Mouse (Mus musculus): Measurements from ENCODE around the gene Abhd5. TPM values are rescaled to one million over a fixed set of nuclear protein-coding genes. Genes with fewer than 3 reads are reported as not detected.

Gene Abhd5
- polyA plus RNA-seq, 1 experiment from 2014 or later, result 29.9 TPM

GRCm38 (mm10) chr9:122314942-122315341, 36.5 kb upstream of the Abhd5 start:
- 47% methylated on average over 4 of the region's 4 CpGs for whole genome bisulfite sequencing
- Histone ChIP-seq H3K27ac (ENCODE audit: low read length) (no peak overlapping the region), H3K4me1 (replicated peaks; ENCODE audit: control insufficient read depth, insufficient read depth, low read length) (0 out of 2 replicates have a peak, but pooled peaks cover 4% of the 10 kb centered on the region)

DNA sequence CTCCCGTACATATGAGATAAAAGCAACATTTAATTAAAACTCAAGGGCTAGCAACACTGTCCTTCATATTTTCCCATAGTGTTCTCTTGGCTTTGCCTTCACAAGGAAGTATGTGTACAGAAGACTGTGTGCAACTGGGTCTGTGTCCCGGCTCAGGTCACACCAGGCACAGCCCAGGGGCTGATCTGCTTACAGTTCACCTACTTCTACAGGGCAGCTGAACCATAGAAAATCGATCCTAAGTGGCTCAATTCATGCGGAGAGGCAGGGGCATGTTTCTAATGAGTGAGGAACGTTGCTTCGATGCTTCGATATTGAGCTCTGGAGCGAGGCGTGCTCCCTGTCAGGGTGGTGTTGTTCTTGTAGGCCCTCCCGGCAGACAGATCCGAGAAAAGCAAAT, 35.9 kb upstream of the Abhd5 start:
- H3K4me1 ChIP-seq (replicated peaks; ENCODE audit: control insufficient read depth, insufficient read depth, low read length), result no peaks in the 10 kb centered on the region
- no peak overlapping the region for H3K4me2 ChIP-seq (ENCODE audit: low read depth, low read length)
- 70% methylated on average over 11 of the region's 11 CpGs for WGBS
- no peaks in the 10 kb centered on the region for H3K36me3 ChIP-seq (ENCODE audit: control insufficient read depth, insufficient read depth, low read length)
- H3K4me3 ChIP-seq (ENCODE audit: low read length), result no peak overlapping the region
- H3K27ac ChIP-seq (ENCODE audit: low read length), result no peak overlapping the region
- no peaks in the 10 kb centered on the region for H3K9me3 ChIP-seq (ENCODE audit: control insufficient read depth, low read length)
- H3K27me3 ChIP-seq (ENCODE audit: control insufficient read depth, insufficient read depth, low read depth, low read length), result no peaks in the 10 kb centered on the region
- ATAC-seq (ENCODE audit: low read depth), result no peak
- H3K9ac ChIP-seq (ENCODE audit: low read length), result no peak overlapping the region

More at GRCm38 (mm10) chr9:122314942-122315341, 36.5 kb upstream of the Abhd5 start:
- Histone ChIP-seq H3K27me3 (ENCODE audit: control insufficient read depth, insufficient read depth, low read depth, low read length) (no peaks in the 10 kb centered on the region), H3K9me3 (ENCODE audit: control insufficient read depth, low read length) (no peaks in the 10 kb centered on the region), H3K36me3 (ENCODE audit: control insufficient read depth, insufficient read depth, low read length) (no peaks in the 10 kb centered on the region), H3K4me3 (ENCODE audit: low read length) (no peak overlapping the region), H3K9ac (ENCODE audit: low read length) (no peak overlapping the region), H3K4me2 (ENCODE audit: low read depth, low read length) (no peak overlapping the region)
- ATAC-seq (ENCODE audit: low read depth), result no peak

GRCm38 (mm10) chr9:122316562-122316961, 34.8 kb upstream of the Abhd5 start:
- Histone ChIP-seq H3K4me1 (replicated peaks; ENCODE audit: control insufficient read depth, insufficient read depth, low read length) (no peaks in the 10 kb centered on the region), H3K4me2 (ENCODE audit: low read depth, low read length) (no peak overlapping the region), H3K4me3 (ENCODE audit: low read length) (no peak overlapping the region), H3K9ac (ENCODE audit: low read length) (no peak overlapping the region), H3K27ac (ENCODE audit: low read length) (no peak overlapping the region), H3K27me3 (ENCODE audit: control insufficient read depth, insufficient read depth, low read depth, low read length) (no peaks in the 10 kb centered on the region), H3K36me3 (ENCODE audit: control insufficient read depth, insufficient read depth, low read length) (no peaks in the 10 kb centered on the region), H3K9me3 (ENCODE audit: control insufficient read depth, low read length) (no peaks in the 10 kb centered on the region)
- 61% methylated on average over 7 of the region's 7 CpGs for WGBS
- no peak for ATAC-seq (ENCODE audit: low read depth)

- Histone ChIP-seq H3K36me3 (ENCODE audit: control insufficient read depth, insufficient read depth, low read length) (no peaks in the 10 kb centered on the region), H3K27ac (ENCODE audit: low read length) (no peak overlapping the region), H3K27me3 (ENCODE audit: control insufficient read depth, insufficient read depth, low read depth, low read length) (no peaks in the 10 kb centered on the region), H3K9ac (ENCODE audit: low read length) (no peak overlapping the region), H3K4me1 (replicated peaks; ENCODE audit: control insufficient read depth, insufficient read depth, low read length) (no peaks in the 10 kb centered on the region), H3K4me3 (ENCODE audit: low read length) (no peak overlapping the region), H3K4me2 (ENCODE audit: low read depth, low read length) (no peak overlapping the region), H3K9me3 (ENCODE audit: control insufficient read depth, low read length) (no peaks in the 10 kb centered on the region)
- WGBS, result 84% methylated on average over 4 of the region's 4 CpGs
- no peak for ATAC-seq (ENCODE audit: low read depth)
Observed at GRCm38 (mm10) chr9:122320626-122321025, 30.8 kb upstream of the Abhd5 start.

- H3K9ac ChIP-seq (ENCODE audit: low read length), result no peak overlapping the region
- H3K4me1 ChIP-seq (replicated peaks; ENCODE audit: control insufficient read depth, insufficient read depth, low read length), result no peaks in the 10 kb centered on the region
- no peak overlapping the region for H3K27ac ChIP-seq (ENCODE audit: low read length)
- no peak overlapping the region for H3K4me3 ChIP-seq (ENCODE audit: low read length)
- WGBS, result 56% methylated on average over 3 of the region's 3 CpGs
- no peaks in the 10 kb centered on the region for H3K9me3 ChIP-seq (ENCODE audit: control insufficient read depth, low read length)
- H3K4me2 ChIP-seq (ENCODE audit: low read depth, low read length), result no peak overlapping the region
- no peaks in the 10 kb centered on the region for H3K36me3 ChIP-seq (ENCODE audit: control insufficient read depth, insufficient read depth, low read length)
- ATAC-seq (ENCODE audit: low read depth), result no peak
- H3K27me3 ChIP-seq (ENCODE audit: control insufficient read depth, insufficient read depth, low read depth, low read length), result no peaks in the 10 kb centered on the region
Observed at GRCm38 (mm10) chr9:122322356-122322755, 29.1 kb upstream of the Abhd5 start.

GRCm38 (mm10) chr9:122325996-122326395, 25.4 kb upstream of the Abhd5 start:
- Histone ChIP-seq H3K9me3 (ENCODE audit: control insufficient read depth, low read length) (no peaks in the 10 kb centered on the region), H3K9ac (ENCODE audit: low read length) (no peak overlapping the region), H3K27ac (ENCODE audit: low read length) (no peak overlapping the region), H3K27me3 (ENCODE audit: control insufficient read depth, insufficient read depth, low read depth, low read length) (no peaks in the 10 kb centered on the region), H3K4me1 (replicated peaks; ENCODE audit: control insufficient read depth, insufficient read depth, low read length) (no peaks in the 10 kb centered on the region), H3K4me2 (ENCODE audit: low read depth, low read length) (no peak overlapping the region), H3K4me3 (ENCODE audit: low read length) (no peak overlapping the region), H3K36me3 (ENCODE audit: control insufficient read depth, insufficient read depth, low read length) (no peaks in the 10 kb centered on the region)
- ATAC-seq (ENCODE audit: low read depth), result no peak
- 88% methylated on average over 1 of the region's 1 CpGs for WGBS

GRCm38 (mm10) chr9:122328199-122328598, 23.2 kb upstream of the Abhd5 start:
- no peak for ATAC-seq (ENCODE audit: low read depth)
- Histone ChIP-seq H3K4me2 (ENCODE audit: low read depth, low read length) (no peak overlapping the region), H3K9ac (ENCODE audit: low read length) (no peak overlapping the region), H3K4me1 (replicated peaks; ENCODE audit: control insufficient read depth, insufficient read depth, low read length) (no peaks in the 10 kb centered on the region), H3K9me3 (ENCODE audit: control insufficient read depth, low read length) (no peaks in the 10 kb centered on the region), H3K27me3 (ENCODE audit: control insufficient read depth, insufficient read depth, low read depth, low read length) (no peaks in the 10 kb centered on the region), H3K36me3 (ENCODE audit: control insufficient read depth, insufficient read depth, low read length) (no peaks in the 10 kb centered on the region), H3K27ac (ENCODE audit: low read length) (no peak overlapping the region), H3K4me3 (ENCODE audit: low read length) (no peak overlapping the region)
- 51% methylated on average over 3 of the region's 3 CpGs for WGBS

GRCm38 (mm10) chr9:122336677-122337076, 14.7 kb upstream of the Abhd5 start:
- Histone ChIP-seq H3K27me3 (ENCODE audit: control insufficient read depth, insufficient read depth, low read depth, low read length) (no peaks in the 10 kb centered on the region), H3K9ac (ENCODE audit: low read length) (no peak overlapping the region), H3K9me3 (ENCODE audit: control insufficient read depth, low read length) (no peaks in the 10 kb centered on the region), H3K4me2 (ENCODE audit: low read depth, low read length) (no peak overlapping the region), H3K4me1 (replicated peaks; ENCODE audit: control insufficient read depth, insufficient read depth, low read length) (no peaks in the 10 kb centered on the region), H3K27ac (ENCODE audit: low read length) (no peak overlapping the region), H3K4me3 (ENCODE audit: low read length) (no peak overlapping the region), H3K36me3 (ENCODE audit: control insufficient read depth, insufficient read depth, low read length) (no peaks in the 10 kb centered on the region)
- no peak for ATAC-seq (ENCODE audit: low read depth)
- WGBS, result 54% methylated on average over 2 of the region's 2 CpGs

DNA sequence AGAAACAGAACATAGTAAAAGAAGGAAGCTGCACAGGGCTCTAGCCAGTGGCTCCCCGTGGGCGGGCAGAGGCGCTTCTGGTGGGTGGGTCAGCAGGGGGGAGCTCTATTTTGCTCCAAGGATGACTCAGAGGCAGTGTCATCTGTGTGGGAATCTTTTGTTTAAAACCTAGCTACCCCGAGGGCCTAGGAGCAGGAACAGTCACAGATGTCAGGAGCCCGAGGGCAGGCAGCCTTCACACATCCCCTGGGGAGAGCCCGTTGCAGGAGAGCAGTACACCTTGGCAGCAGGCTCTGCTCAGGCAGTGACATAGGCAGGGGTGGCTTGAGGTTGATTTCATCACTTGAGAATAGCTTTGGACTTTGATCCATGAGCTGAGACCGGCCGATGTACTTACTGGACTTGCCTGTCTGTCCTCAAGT, 13.9 kb upstream of the Abhd5 start:
- no peak overlapping the region for H3K27ac ChIP-seq (ENCODE audit: low read length)
- H3K4me3 ChIP-seq (ENCODE audit: low read length), result no peak overlapping the region
- H3K36me3 ChIP-seq (ENCODE audit: control insufficient read depth, insufficient read depth, low read length), result no peaks in the 10 kb centered on the region
- ATAC-seq (ENCODE audit: low read depth), result no peak
- H3K4me1 ChIP-seq (replicated peaks; ENCODE audit: control insufficient read depth, insufficient read depth, low read length), result no peaks in the 10 kb centered on the region
- H3K9me3 ChIP-seq (ENCODE audit: control insufficient read depth, low read length), result no peaks in the 10 kb centered on the region
- H3K27me3 ChIP-seq (ENCODE audit: control insufficient read depth, insufficient read depth, low read depth, low read length), result no peaks in the 10 kb centered on the region
- H3K4me2 ChIP-seq (ENCODE audit: low read depth, low read length), result no peak overlapping the region
- 51% methylated on average over 8 of the region's 8 CpGs for WGBS
- H3K9ac ChIP-seq (ENCODE audit: low read length), result no peak overlapping the region

GRCm38 (mm10) chr9:122339972-122340371, 11.4 kb upstream of the Abhd5 start:
- Histone ChIP-seq H3K4me2 (ENCODE audit: low read depth, low read length) (no peak overlapping the region), H3K36me3 (ENCODE audit: control insufficient read depth, insufficient read depth, low read length) (no peaks in the 10 kb centered on the region), H3K9ac (ENCODE audit: low read length) (no peak overlapping the region), H3K4me1 (replicated peaks; ENCODE audit: control insufficient read depth, insufficient read depth, low read length) (no peaks in the 10 kb centered on the region), H3K27ac (ENCODE audit: low read length) (no peak overlapping the region), H3K4me3 (ENCODE audit: low read length) (no peak overlapping the region), H3K9me3 (ENCODE audit: control insufficient read depth, low read length) (no peaks in the 10 kb centered on the region), H3K27me3 (ENCODE audit: control insufficient read depth, insufficient read depth, low read depth, low read length) (no peaks in the 10 kb centered on the region)
- WGBS, result 47% methylated on average over 5 of the region's 5 CpGs
- no peak for ATAC-seq (ENCODE audit: low read depth)

All from lung, embryonic 16.5 days (tissue).